In the genomic region with DNA sequence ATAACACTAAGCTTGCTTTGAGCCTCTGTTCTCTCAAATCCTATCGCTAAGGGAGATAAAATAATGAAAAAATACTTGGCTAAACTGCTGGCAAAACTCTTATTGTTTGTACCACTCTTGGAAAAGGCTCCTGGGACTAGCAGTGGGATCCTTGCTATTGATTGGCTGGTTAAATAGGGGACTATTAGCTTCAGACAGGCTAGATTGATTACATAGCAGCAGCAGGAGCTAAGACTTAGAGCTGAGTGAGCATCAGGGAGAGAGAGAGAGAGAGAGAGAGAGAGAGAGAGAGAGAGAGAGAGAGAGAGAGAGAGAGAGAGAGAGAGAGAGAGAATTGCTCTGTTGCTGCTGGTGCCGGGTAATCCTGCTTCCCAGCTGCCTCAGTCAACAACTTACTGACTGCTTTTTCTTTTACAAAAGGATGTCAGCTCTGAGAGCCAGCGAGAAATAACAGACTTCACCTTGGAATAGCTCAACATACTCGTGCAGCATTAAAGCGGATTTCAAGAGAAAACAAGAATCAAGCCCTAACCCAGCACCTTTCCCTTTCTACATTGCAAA, we compare ENCODE assay signal across 15 mouse cellular contexts. TPM values are rescaled to one million over a fixed set of nuclear protein-coding genes. Genes with fewer than 3 reads are reported as not detected.
DNase-seq lines count a peak whose midpoint lies in the region; ATAC-seq lines count a peak whose summit lies in the region.
"Had no signal": no experiment of that assay in that cellular context is flagged by ENCODE, and none has a peak within 500 bp of the region (broad histone marks: within the 10 kb centered on the region; RNA-seq: fewer than 3 reads in every experiment).

Cdh18 (plus strand) TSS at position 312 of the 561 bp plus-strand sequence.

- H3K4me3 ChIP-seq in hindbrain, embryonic 13.5 days = peak within 1 kb of the TSS; percentile 9; the same call in 1 of the 2 replicates
- no peak within 1 kb of the TSS for H3K4me3 ChIP-seq in hindbrain, embryonic 10.5 days
- peak within 1 kb of the TSS; percentile 10 for H3K4me3 ChIP-seq in hindbrain, embryonic 14.5 days (replicated peaks; ENCODE audit: low read length)
- H3K4me3 ChIP-seq in midbrain, embryonic 12.5 days = no peak within 1 kb of the TSS
- H3K4me3 ChIP-seq in liver, embryonic 11.5 days (ENCODE audit: low read depth, low read length) = no peak within 1 kb of the TSS
- H3K4me3 ChIP-seq: liver, embryonic 15.5 days had no signal

- H3K4me2 ChIP-seq in hindbrain, embryonic 13.5 days = peak within 1 kb of the TSS; percentile 18; the same call in 1 of the 2 replicates
- peak within 1 kb of the TSS; percentile 19 for H3K4me2 ChIP-seq in hindbrain, embryonic 14.5 days (replicated peaks)
- H3K4me2 ChIP-seq in midbrain, embryonic 12.5 days (replicated peaks) = no peak within 1 kb of the TSS
- H3K4me2 ChIP-seq in liver, embryonic 11.5 days = no peak within 1 kb of the TSS
- H3K4me2 ChIP-seq: liver, embryonic 15.5 days had no signal

- no peak for DNase-seq in hindbrain, embryonic 10.5 days (ENCODE audit: low spot score)
- DNase-seq in brain, adult 2 months (ENCODE audit: low read depth, low spot score) = peak; percentile 31
- DNase-seq in hindbrain, embryonic 14.5 days (ENCODE audit: low spot score) = no peak
- no peak for DNase-seq in liver, embryonic 11.5 days (ENCODE audit: low spot score)
- DNase-seq in c-Kit-positive CD71-positive TER-119-positive erythroid progenitor cells, embryonic 14.5 days (ENCODE audit: low spot score) = no peak
- no peak for DNase-seq in right cerebral cortex, postnatal 4 days
- DNase-seq: adrenal gland, postnatal 25 days; lung, postnatal 4 days; right cerebral cortex, postnatal 25 days; thymus, postnatal 14 days had no signal

- no peaks in the 10 kb centered on the region for H3K27me3 ChIP-seq in hindbrain, embryonic 13.5 days
- H3K27me3 ChIP-seq in hindbrain, embryonic 10.5 days (ENCODE audit: insufficient read depth, poor library complexity, severe bottlenecking) = no peaks in the 10 kb centered on the region
- no peaks in the 10 kb centered on the region for H3K27me3 ChIP-seq in hindbrain, embryonic 14.5 days (ENCODE audit: control insufficient read depth, insufficient read depth, low read length)
- no peaks in the 10 kb centered on the region for H3K27me3 ChIP-seq in midbrain, embryonic 12.5 days
- H3K27me3 ChIP-seq in liver, embryonic 11.5 days (replicated peaks; ENCODE audit: control insufficient read depth, insufficient read depth, low read length) = no peaks in the 10 kb centered on the region
- H3K27me3 ChIP-seq: liver, embryonic 15.5 days had no signal

- WGBS in hindbrain, embryonic 13.5 days = 45% methylated on average over 5 of the region's 5 CpGs
- 53% methylated on average over 5 of the region's 5 CpGs for WGBS in hindbrain, embryonic 10.5 days
- WGBS in hindbrain, embryonic 14.5 days = 48% methylated on average over 5 of the region's 5 CpGs
- WGBS in midbrain, embryonic 12.5 days = 49% methylated on average over 5 of the region's 5 CpGs
- 61% methylated on average over 5 of the region's 5 CpGs for WGBS in liver, embryonic 11.5 days

- no peak within 1 kb of the TSS; the same call in 1 of the 2 replicates for H3K27ac ChIP-seq in hindbrain, embryonic 13.5 days
- H3K27ac ChIP-seq in hindbrain, embryonic 10.5 days = no peak within 1 kb of the TSS
- H3K27ac ChIP-seq in hindbrain, embryonic 14.5 days = no peak within 1 kb of the TSS
- no peak within 1 kb of the TSS for H3K27ac ChIP-seq in midbrain, embryonic 12.5 days (replicated peaks)
- no peak within 1 kb of the TSS for H3K27ac ChIP-seq in liver, embryonic 11.5 days (ENCODE audit: low read depth, low read length)
- H3K27ac ChIP-seq: liver, embryonic 15.5 days had no signal

- H3K9ac ChIP-seq in hindbrain, embryonic 13.5 days = no peak within 1 kb of the TSS
- H3K9ac ChIP-seq in hindbrain, embryonic 14.5 days = peak within 1 kb of the TSS; percentile 24; the same call in 1 of the 2 replicates
- H3K9ac ChIP-seq in midbrain, embryonic 12.5 days (replicated peaks) = no peak within 1 kb of the TSS
- no peak within 1 kb of the TSS for H3K9ac ChIP-seq in liver, embryonic 11.5 days (ENCODE audit: low read depth, low read length)
- H3K9ac ChIP-seq: liver, embryonic 15.5 days had no signal

- no peaks in the 10 kb centered on the region for H3K4me1 ChIP-seq in hindbrain, embryonic 13.5 days (replicated peaks)
- H3K4me1 ChIP-seq in hindbrain, embryonic 10.5 days (replicated peaks) = no peaks in the 10 kb centered on the region
- H3K4me1 ChIP-seq in hindbrain, embryonic 14.5 days (replicated peaks; ENCODE audit: control insufficient read depth, insufficient read depth, low read length) = no peaks in the 10 kb centered on the region
- no peaks in the 10 kb centered on the region for H3K4me1 ChIP-seq in midbrain, embryonic 12.5 days
- no peaks in the 10 kb centered on the region for H3K4me1 ChIP-seq in liver, embryonic 11.5 days (replicated peaks; ENCODE audit: control insufficient read depth, insufficient read depth, low read length)
- H3K4me1 ChIP-seq: liver, embryonic 15.5 days had no signal

- H3K36me3 ChIP-seq in hindbrain, embryonic 13.5 days = no peaks in the 10 kb centered on the region
- H3K36me3 ChIP-seq in hindbrain, embryonic 10.5 days = no peaks in the 10 kb centered on the region
- H3K36me3 ChIP-seq in hindbrain, embryonic 14.5 days (replicated peaks; ENCODE audit: control insufficient read depth, insufficient read depth) = no peaks in the 10 kb centered on the region
- H3K36me3 ChIP-seq in midbrain, embryonic 12.5 days = no peaks in the 10 kb centered on the region
- H3K36me3 ChIP-seq in liver, embryonic 11.5 days (ENCODE audit: control insufficient read depth, insufficient read depth, low read length) = no peaks in the 10 kb centered on the region
- H3K36me3 ChIP-seq: liver, embryonic 15.5 days had no signal

- ATAC-seq in hindbrain, embryonic 13.5 days (ENCODE audit: low FRiP score) = no peak
- no peak for ATAC-seq in hindbrain, embryonic 14.5 days (ENCODE audit: low FRiP score)
- 0 out of 2 replicates have a peak, but pooled peaks have one; percentile 52 for ATAC-seq in midbrain, embryonic 12.5 days (ENCODE audit: low FRiP score, low read depth)
- ATAC-seq in liver, embryonic 11.5 days (replicated peaks; ENCODE audit: low FRiP score) = no peak
- ATAC-seq: inflammation-experienced regulatory T-cells, adult 6 months had no signal

- H3K9me3 ChIP-seq in hindbrain, embryonic 13.5 days = no peaks in the 10 kb centered on the region
- no peaks in the 10 kb centered on the region for H3K9me3 ChIP-seq in hindbrain, embryonic 10.5 days
- no peaks in the 10 kb centered on the region for H3K9me3 ChIP-seq in hindbrain, embryonic 14.5 days (ENCODE audit: control insufficient read depth, low read length)
- H3K9me3 ChIP-seq in midbrain, embryonic 12.5 days = no peaks in the 10 kb centered on the region
- H3K9me3 ChIP-seq in liver, embryonic 11.5 days (ENCODE audit: control insufficient read depth, low read length) = no peaks in the 10 kb centered on the region
- H3K9me3 ChIP-seq: liver, embryonic 15.5 days had no signal

RNA-seq across cellular contexts. Expression of gene Cdh18, which starts in this region (rescaled TPM):
- 7.4 and 8.4 TPM in 2 replicates for polyA plus RNA-seq in hindbrain, embryonic 13.5 days (2015; fragmentation: Nextera tagmentation; extraction: Ambion mirVana)
- 0.19 and 0.50 TPM in 2 replicates for polyA plus RNA-seq in hindbrain, embryonic 10.5 days (2016; fragmentation: Nextera tagmentation; extraction: Ambion mirVana)
- 10.6 and 11.4 TPM in 2 replicates for polyA plus RNA-seq in hindbrain, embryonic 14.5 days (2014; fragmentation: Nextera tagmentation; extraction: Ambion mirVana)
- 1.2 and 1.3 TPM in 2 replicates for polyA plus RNA-seq in midbrain, embryonic 12.5 days (2016; fragmentation: Nextera tagmentation; extraction: Ambion mirVana)
- polyA plus RNA-seq in liver, embryonic 11.5 days (2014; fragmentation: Nextera tagmentation; extraction: Ambion mirVana) = 0.14 and 0.44 TPM in 2 replicates
- polyA plus RNA-seq: inflammation-experienced regulatory T-cells, adult 6 months; limb, embryonic 11.5 days; liver, embryonic 15.5 days had no signal

Comparison
In these comparisons a context has a peak if more than half of its experiments do, and no peak if none do; other contexts are left out.
1. H3K4me3 ChIP-seq: peak in hindbrain, embryonic 13.5 days (single experiment) and hindbrain, embryonic 14.5 days (single experiment); none in hindbrain, embryonic 10.5 days (single experiment), midbrain, embryonic 12.5 days (single experiment) and liver, embryonic 11.5 days (single experiment).
2. H3K4me2 ChIP-seq: peak in hindbrain, embryonic 13.5 days (single experiment) and hindbrain, embryonic 14.5 days (single experiment); none in midbrain, embryonic 12.5 days (single experiment) and liver, embryonic 11.5 days (single experiment).